Mouse (Mus musculus): ENCODE measurements around the gene Necap2.

- TF ChIP-seq GATA1 (IDR thresholded peaks at IDR 0.05; ENCODE audit: low read length) (no peak), TAL1 (IDR thresholded peaks at IDR 0.05; ENCODE audit: low read length) (no peak)
These were observed 33.3 kb downstream of the Necap2 start for GRCm38 (mm10) chr4:141044816-141045215.

All from erythroblast, embryonic 14.5 days (primary cell).